Mouse (Mus musculus) G1E (cell line): ENCODE measurements around the gene Rps19bp1.

Source experiments
- CTCF ChIP-seq: IDR thresholded peaks from 2 replicates; pipeline ENCODE4 v1.5.1; 2012; ENCODE audit warnings: low read depth, low read length, inconsistent platforms, mixed read lengths
- GATA1 ChIP-seq: IDR thresholded peaks from 2 replicates; pipeline ENCODE4 v1.6.1; 2012; ENCODE audit warnings: borderline replicate concordance, low read length, inconsistent platforms, mixed read lengths
- GATA2 ChIP-seq: IDR thresholded peaks from 2 replicates; pipeline ENCODE4 v1.6.1; 2012; ENCODE audit warnings: low read depth, low read length, inconsistent platforms, borderline replicate concordance
- POLR2AphosphoS5 ChIP-seq: IDR thresholded peaks from 2 replicates; pipeline ENCODE4 v1.6.1; 2012; ENCODE audit warnings: low read depth, low read length, inconsistent platforms; ENCODE audit not compliant: insufficient replicate concordance
- TAL1 ChIP-seq: conservative IDR thresholded peaks from 2 replicates; pipeline ENCODE4 v1.6.1; 2012; ENCODE audit warnings: low read depth, low read length, inconsistent platforms, mixed read lengths

- TF ChIP-seq GATA1, result no peak
- no peak for TF ChIP-seq CTCF
- TF ChIP-seq GATA2, result no peak
- no peak for TF ChIP-seq TAL1
- TF ChIP-seq POLR2AphosphoS5, result no peak
Measured at GRCm38 (mm10) chr15:80263610-80264575, at the start of gene Rps19bp1.
